Mouse (Mus musculus): ENCODE measurements around the gene 1700025F22Rik. TPM values are rescaled to one million over a fixed set of nuclear protein-coding genes. Genes with fewer than 3 reads are reported as not detected.
A peak's percentile ranks its signal among the peaks of the same experiment; 100 is the strongest.
"Not testable (repeated sequence)": the region's sequence is repeated elsewhere in the genome, so short reads cannot be mapped to it uniquely, and the experiment has no call there.

The 1700025F22Rik gene
- polyA plus RNA-seq, 2 experiments: not detected

- Histone ChIP-seq H3K4me2 (ENCODE audit: low read depth) (no peak overlapping the region), H3K27ac (no peak overlapping the region), H3K9ac (replicated peaks) (no peak overlapping the region), H3K9me3 (ENCODE audit: control insufficient read depth, low read length) (no peaks in the 10 kb centered on the region), H3K4me3 (ENCODE audit: insufficient read depth in 1 of 2, low read depth in 2 of 2, low read length in 2 of 2) (no peak overlapping the region), H3K4me1 (replicated peaks; ENCODE audit: control insufficient read depth in 2 of 2, insufficient read depth in 2 of 2, low read length in 1 of 2) (no peaks in the 10 kb centered on the region), H3K36me3 (replicated peaks; ENCODE audit: control insufficient read depth, insufficient read depth, low read depth) (no peaks in the 10 kb centered on the region), H3K27me3 (ENCODE audit: control insufficient read depth, insufficient read depth, low read length) (no peaks in the 10 kb centered on the region)
- TF ChIP-seq EP300 (IDR thresholded peaks at IDR 0.05; ENCODE audit: low read depth) (no peak), CTCF (IDR thresholded peaks at IDR 0.05; ENCODE audit: low read depth) (no peak)
- no peak for ATAC-seq (ENCODE audit: insufficient read depth)
- WGBS (ENCODE audit: insufficient replicate concordance): 35% methylated on average over 2 of the region's 2 CpGs
- peak in 1 of 3 experiments; percentile 10 for DNase-seq (ENCODE audit: low read depth in 3 of 3, low spot score in 3 of 3)
Measured at GRCm38 (mm10) chr19:11119338-11119737, 45.8 kb downstream of the 1700025F22Rik start.

- Histone ChIP-seq H3K4me2 (ENCODE audit: low read depth) (no peak overlapping the region), H3K4me1 (replicated peaks; ENCODE audit: control insufficient read depth in 2 of 2, insufficient read depth in 2 of 2, low read length in 1 of 2) (no peaks in the 10 kb centered on the region), H3K9me3 (ENCODE audit: control insufficient read depth, low read length) (no peaks in the 10 kb centered on the region), H3K36me3 (replicated peaks; ENCODE audit: control insufficient read depth, insufficient read depth, low read depth) (no peaks in the 10 kb centered on the region), H3K9ac (replicated peaks) (no peak overlapping the region), H3K4me3 (ENCODE audit: insufficient read depth in 1 of 2, low read depth in 2 of 2, low read length in 2 of 2) (no peak overlapping the region), H3K27me3 (ENCODE audit: control insufficient read depth, insufficient read depth, low read length) (no peaks in the 10 kb centered on the region), H3K27ac (no peak overlapping the region)
- TF ChIP-seq EP300 (IDR thresholded peaks at IDR 0.05; ENCODE audit: low read depth) (no peak), CTCF (IDR thresholded peaks at IDR 0.05; ENCODE audit: low read depth) (no peak)
- peak in 1 of 3 experiments; percentile 10 for DNase-seq (ENCODE audit: low read depth in 3 of 3, low spot score in 3 of 3)
- WGBS (ENCODE audit: insufficient replicate concordance): 46% methylated on average over 3 of the region's 3 CpGs
- no peak for ATAC-seq (ENCODE audit: insufficient read depth)
Measured at GRCm38 (mm10) chr19:11107746-11108145, 57.4 kb downstream of the 1700025F22Rik start.

GRCm38 (mm10) chr19:11101880-11102279 lies 63.2 kb downstream of the 1700025F22Rik start:
- H3K4me2 ChIP-seq (ENCODE audit: low read depth): no peak overlapping the region
- no peaks in the 10 kb centered on the region for H3K36me3 ChIP-seq (replicated peaks; ENCODE audit: control insufficient read depth, insufficient read depth, low read depth)
- H3K9me3 ChIP-seq (ENCODE audit: control insufficient read depth, low read length): no peaks in the 10 kb centered on the region
- no peaks in the 10 kb centered on the region for H3K27me3 ChIP-seq (ENCODE audit: control insufficient read depth, insufficient read depth, low read length)
- TF ChIP-seq EP300 (IDR thresholded peaks at IDR 0.05; ENCODE audit: low read depth): no peak
- TF ChIP-seq CTCF (IDR thresholded peaks at IDR 0.05; ENCODE audit: low read depth): no peak
- ATAC-seq (ENCODE audit: insufficient read depth) (no peak), DNase-seq (ENCODE audit: low read depth in 3 of 3, low spot score in 3 of 3) (no peak)
- no peaks in the 10 kb centered on the region for H3K4me1 ChIP-seq (replicated peaks; ENCODE audit: control insufficient read depth in 2 of 2, insufficient read depth in 2 of 2, low read length in 1 of 2)
- no peak overlapping the region for H3K27ac ChIP-seq
- no peak overlapping the region for H3K4me3 ChIP-seq (ENCODE audit: insufficient read depth in 1 of 2, low read depth in 2 of 2, low read length in 2 of 2)
- 48% methylated on average over 1 of the region's 1 CpGs for WGBS (ENCODE audit: insufficient replicate concordance)
- H3K9ac ChIP-seq (replicated peaks): no peak overlapping the region

- no peak for ATAC-seq (ENCODE audit: insufficient read depth)
- no peaks in the 10 kb centered on the region for H3K27me3 ChIP-seq (ENCODE audit: control insufficient read depth, insufficient read depth, low read length)
- no peaks in the 10 kb centered on the region for H3K9me3 ChIP-seq (ENCODE audit: control insufficient read depth, low read length)
- TF ChIP-seq CTCF (IDR thresholded peaks at IDR 0.05; ENCODE audit: low read depth) (no peak), EP300 (IDR thresholded peaks at IDR 0.05; ENCODE audit: low read depth) (no peak)
- DNase-seq (ENCODE audit: low read depth in 3 of 3, low spot score in 3 of 3): no peak
- 47% methylated on average over 3 of the region's 3 CpGs for WGBS (ENCODE audit: insufficient replicate concordance)
- H3K4me3 ChIP-seq (ENCODE audit: insufficient read depth in 1 of 2, low read depth in 2 of 2, low read length in 2 of 2): no peak overlapping the region
- no peak overlapping the region for H3K27ac ChIP-seq
- no peaks in the 10 kb centered on the region for H3K36me3 ChIP-seq (replicated peaks; ENCODE audit: control insufficient read depth, insufficient read depth, low read depth)
- H3K4me1 ChIP-seq (replicated peaks; ENCODE audit: control insufficient read depth in 2 of 2, insufficient read depth in 2 of 2, low read length in 1 of 2): no peaks in the 10 kb centered on the region
- H3K9ac ChIP-seq (replicated peaks): no peak overlapping the region
- H3K4me2 ChIP-seq (ENCODE audit: low read depth): no peak overlapping the region
Measured at GRCm38 (mm10) chr19:11098401-11098800, 66.7 kb downstream of the 1700025F22Rik start.

- not testable (repeated sequence) for ATAC-seq (ENCODE audit: insufficient read depth); H3K9ac ChIP-seq (replicated peaks); H3K36me3 ChIP-seq (replicated peaks; ENCODE audit: control insufficient read depth, insufficient read depth, low read depth); H3K27me3 ChIP-seq (ENCODE audit: control insufficient read depth, insufficient read depth, low read length); DNase-seq (ENCODE audit: low read depth in 3 of 3, low spot score in 3 of 3); H3K4me1 ChIP-seq (replicated peaks; ENCODE audit: control insufficient read depth in 2 of 2, insufficient read depth in 2 of 2, low read length in 1 of 2); H3K27ac ChIP-seq; H3K9me3 ChIP-seq (ENCODE audit: control insufficient read depth, low read length)
- peak overlapping the region in 1 of 2 experiments; percentile 13; a peak in 1 of 4 replicates for H3K4me3 ChIP-seq (ENCODE audit: insufficient read depth in 1 of 2, low read depth in 2 of 2, low read length in 2 of 2)
- WGBS (ENCODE audit: insufficient replicate concordance): 3% methylated on average over 50 of the region's 50 CpGs
- H3K4me2 ChIP-seq (ENCODE audit: low read depth): peak overlapping the region; percentile 13
Measured at GRCm38 (mm10) chr19:11092131-11092530, 73.0 kb downstream of the 1700025F22Rik start.

Other genes with a start within 250 kb of the 1700025F22Rik start
- gene Zp1, start 244.7 kb downstream of the 1700025F22Rik start, polyA plus RNA-seq (2012; rRNA removed): not detected in 2 replicates
- not detected in 2 replicates for gene Zp1, start 244.7 kb downstream of the 1700025F22Rik start, polyA plus RNA-seq (2014; fragmentation: Nextera tagmentation; extraction: Ambion mirVana)
- gene Ptgdr2, start 228.2 kb downstream of the 1700025F22Rik start, polyA plus RNA-seq (2012; rRNA removed): 0.02 and 0.04 TPM in 2 replicates
- 0.05 and 0.09 TPM in 2 replicates for gene Ptgdr2, start 228.2 kb downstream of the 1700025F22Rik start, polyA plus RNA-seq (2014; fragmentation: Nextera tagmentation; extraction: Ambion mirVana)
- 3.3 and 4.9 TPM in 2 replicates for gene Ccdc86, start 216.1 kb downstream of the 1700025F22Rik start, polyA plus RNA-seq (2012; rRNA removed)
- 9.9 and 10.6 TPM in 2 replicates for gene Ccdc86, start 216.1 kb downstream of the 1700025F22Rik start, polyA plus RNA-seq (2014; fragmentation: Nextera tagmentation; extraction: Ambion mirVana)
- gene Ms4a10, start 190.7 kb downstream of the 1700025F22Rik start, polyA plus RNA-seq (2012; rRNA removed): not detected in 2 replicates
- 0.23 TPM in 1 of 2 replicates, not detected in the other for gene Ms4a10, start 190.7 kb downstream of the 1700025F22Rik start, polyA plus RNA-seq (2014; fragmentation: Nextera tagmentation; extraction: Ambion mirVana)
- not detected in 2 replicates for gene Ms4a15, start 172.1 kb downstream of the 1700025F22Rik start, polyA plus RNA-seq (2012; rRNA removed)
- not detected in 2 replicates for gene Ms4a15, start 172.1 kb downstream of the 1700025F22Rik start, polyA plus RNA-seq (2014; fragmentation: Nextera tagmentation; extraction: Ambion mirVana)
- gene Ms4a18, start 147.3 kb downstream of the 1700025F22Rik start, polyA plus RNA-seq (2012; rRNA removed): 0.02 TPM in 1 of 2 replicates, not detected in the other
- gene Ms4a18, start 147.3 kb downstream of the 1700025F22Rik start, polyA plus RNA-seq (2014; fragmentation: Nextera tagmentation; extraction: Ambion mirVana): not detected in 2 replicates
- gene Ms4a8a, start 84.2 kb downstream of the 1700025F22Rik start, polyA plus RNA-seq (2012; rRNA removed): 0.08 and 0.25 TPM in 2 replicates
- gene Ms4a8a, start 84.2 kb downstream of the 1700025F22Rik start, polyA plus RNA-seq (2014; fragmentation: Nextera tagmentation; extraction: Ambion mirVana): 0.11 TPM in 1 of 2 replicates, not detected in the other
- not detected in 2 replicates for gene 1700017D01Rik, start 34.4 kb downstream of the 1700025F22Rik start, polyA plus RNA-seq (2012; rRNA removed)
- gene 1700017D01Rik, start 34.4 kb downstream of the 1700025F22Rik start, polyA plus RNA-seq (2014; fragmentation: Nextera tagmentation; extraction: Ambion mirVana): not detected in 2 replicates
- not detected in 2 replicates for gene Ms4a13, start 31.4 kb upstream of the 1700025F22Rik start, polyA plus RNA-seq (2012; rRNA removed)
- gene Ms4a13, start 31.4 kb upstream of the 1700025F22Rik start, polyA plus RNA-seq (2014; fragmentation: Nextera tagmentation; extraction: Ambion mirVana): not detected in 2 replicates
- not detected in 2 replicates for gene Ms4a12, start 67.1 kb upstream of the 1700025F22Rik start, polyA plus RNA-seq (2012; rRNA removed)
- gene Ms4a12, start 67.1 kb upstream of the 1700025F22Rik start, polyA plus RNA-seq (2014; fragmentation: Nextera tagmentation; extraction: Ambion mirVana): not detected in 2 replicates
- gene Ms4a1, start 100.9 kb upstream of the 1700025F22Rik start, polyA plus RNA-seq (2012; rRNA removed): not detected in 2 replicates
- gene Ms4a1, start 100.9 kb upstream of the 1700025F22Rik start, polyA plus RNA-seq (2014; fragmentation: Nextera tagmentation; extraction: Ambion mirVana): not detected in 2 replicates
- not detected in 2 replicates for gene Ms4a5, start 118.6 kb upstream of the 1700025F22Rik start, polyA plus RNA-seq (2012; rRNA removed)
- not detected in 2 replicates for gene Ms4a5, start 118.6 kb upstream of the 1700025F22Rik start, polyA plus RNA-seq (2014; fragmentation: Nextera tagmentation; extraction: Ambion mirVana)
- 0.02 TPM in 2 replicates for gene Ms4a14, start 149.1 kb upstream of the 1700025F22Rik start, polyA plus RNA-seq (2012; rRNA removed)
- gene Ms4a14, start 149.1 kb upstream of the 1700025F22Rik start, polyA plus RNA-seq (2014; fragmentation: Nextera tagmentation; extraction: Ambion mirVana): not detected in 2 replicates
- 0.48 and 0.61 TPM in 2 replicates for gene Ms4a7, start 170.8 kb upstream of the 1700025F22Rik start, polyA plus RNA-seq (2012; rRNA removed)
- gene Ms4a7, start 170.8 kb upstream of the 1700025F22Rik start, polyA plus RNA-seq (2014; fragmentation: Nextera tagmentation; extraction: Ambion mirVana): 0.75 and 1.4 TPM in 2 replicates
- 0.19 and 0.25 TPM in 2 replicates for gene Ms4a4a, start 210.2 kb upstream of the 1700025F22Rik start, polyA plus RNA-seq (2012; rRNA removed)
- 0.32 TPM in 1 of 2 replicates, not detected in the other for gene Ms4a4a, start 210.2 kb upstream of the 1700025F22Rik start, polyA plus RNA-seq (2014; fragmentation: Nextera tagmentation; extraction: Ambion mirVana)
- 0.32 and 0.36 TPM in 2 replicates for gene Ms4a4c, start 239.4 kb upstream of the 1700025F22Rik start, polyA plus RNA-seq (2012; rRNA removed)
- gene Ms4a4c, start 239.4 kb upstream of the 1700025F22Rik start, polyA plus RNA-seq (2014; fragmentation: Nextera tagmentation; extraction: Ambion mirVana): 0.85 and 1.5 TPM in 2 replicates